Mouse (Mus musculus) erythroblast, embryonic 14.5 days (primary cell): ENCODE data around the gene Ppfibp1.

ENCODE experiments used
- GATA1 ChIP-seq: IDR thresholded peaks from 2 replicates; pipeline ENCODE4 v1.6.1; 2012; ENCODE audit warnings: low read length, inconsistent platforms, mixed read lengths
- TAL1 ChIP-seq: IDR thresholded peaks from 3 replicates; pipeline ENCODE4 v1.6.1; 2012; ENCODE audit warnings: low read length, inconsistent platforms, mixed read lengths

DNA sequence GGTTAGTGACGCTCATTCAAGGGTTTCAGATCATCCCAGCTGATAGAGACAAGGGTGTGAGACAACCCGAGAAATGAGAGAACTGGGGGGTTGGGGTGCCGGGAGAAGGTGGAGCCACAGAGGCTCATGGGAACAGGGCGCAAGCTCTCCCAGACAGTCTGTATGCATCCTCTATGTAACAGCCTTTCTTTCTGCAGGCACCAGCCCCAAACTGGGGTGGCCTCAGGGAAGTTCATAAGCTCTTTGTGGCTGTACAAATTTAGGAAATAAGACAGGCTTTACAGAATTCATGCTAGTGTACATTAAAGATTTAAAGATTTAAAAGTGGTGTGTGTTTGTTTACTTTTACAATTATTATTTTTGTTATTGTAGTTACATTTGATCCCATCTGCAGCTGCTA lies 8.0 kb upstream of the Ppfibp1 start:
- TF ChIP-seq GATA1, result no peak
- no peak for TF ChIP-seq TAL1
